Mouse (Mus musculus): ENCODE measurements at regions not wholly inside any gene's neighbourhood (a gene's known extent, or its start where the extent isn't known, plus 50 kb on each side); places are given as distances from the start of the nearest gene placed in this dataset.

- no peak overlapping the region for H3K27ac ChIP-seq (ENCODE audit: insufficient read depth, low read depth, low read length)
- no peak overlapping the region for H3K4me3 ChIP-seq (ENCODE audit: insufficient read depth, low read depth, low read length)
- WGBS = 73% methylated on average over 8 of the region's 8 CpGs
- H3K36me3 ChIP-seq (ENCODE audit: control insufficient read depth, insufficient read depth, low read length) = no peaks in the 10 kb centered on the region
- DNase-seq = no peak
- TF ChIP-seq POLR2A (IDR thresholded peaks at IDR 0.05; ENCODE audit: low read depth, low read length) (no peak), CTCF (conservative IDR thresholded peaks at IDR 0.05; ENCODE audit: insufficient read depth, insufficient read length, low read depth, low read length) (no peak)
- no peaks in the 10 kb centered on the region for H3K27me3 ChIP-seq (replicated peaks; ENCODE audit: control insufficient read depth, insufficient read depth, low read length)
- H3K4me1 ChIP-seq (ENCODE audit: control insufficient read depth, insufficient read depth, low read length) = no peaks in the 10 kb centered on the region; the same call in 1 of the 2 replicates
Measured at GRCm38 (mm10) chr1:164548071-164548470, 89.9 kb upstream of the Atp1b1 start.

- H3K36me3 ChIP-seq (ENCODE audit: control insufficient read depth, insufficient read depth, low read length) = no peaks in the 10 kb centered on the region
- no peak for DNase-seq
- WGBS = 68% methylated on average over 4 of the region's 4 CpGs
Measured at GRCm38 (mm10) chr1:164545843-164546242, 87.7 kb upstream of the Atp1b1 start.

GRCm38 (mm10) chr1:164543045-164543803 is 85.1 kb upstream of the Atp1b1 start:
- Histone ChIP-seq H3K27ac (ENCODE audit: insufficient read depth, low read depth, low read length) (no peak overlapping the region), H3K36me3 (ENCODE audit: control insufficient read depth, insufficient read depth, low read length) (no peaks in the 10 kb centered on the region), H3K4me3 (ENCODE audit: insufficient read depth, low read depth, low read length) (no peak overlapping the region), H3K27me3 (replicated peaks; ENCODE audit: control insufficient read depth, insufficient read depth, low read length) (no peaks in the 10 kb centered on the region), H3K4me1 (ENCODE audit: control insufficient read depth, insufficient read depth, low read length) (no peaks in the 10 kb centered on the region)
- peak; percentile 10 for DNase-seq
- WGBS = 51% methylated on average over 9 of the region's 9 CpGs
- TF ChIP-seq CTCF (conservative IDR thresholded peaks at IDR 0.05; ENCODE audit: insufficient read depth, insufficient read length, low read depth, low read length) = no peak
- no peak for TF ChIP-seq POLR2A (IDR thresholded peaks at IDR 0.05; ENCODE audit: low read depth, low read length)

More at GRCm38 (mm10) chr1:164545843-164546242, 87.7 kb upstream of the Atp1b1 start:
- Histone ChIP-seq H3K4me3 (ENCODE audit: insufficient read depth, low read depth, low read length) (no peak overlapping the region), H3K27ac (ENCODE audit: insufficient read depth, low read depth, low read length) (no peak overlapping the region), H3K4me1 (ENCODE audit: control insufficient read depth, insufficient read depth, low read length) (no peaks in the 10 kb centered on the region), H3K27me3 (replicated peaks; ENCODE audit: control insufficient read depth, insufficient read depth, low read length) (no peaks in the 10 kb centered on the region)
- TF ChIP-seq POLR2A (IDR thresholded peaks at IDR 0.05; ENCODE audit: low read depth, low read length) (no peak), CTCF (conservative IDR thresholded peaks at IDR 0.05; ENCODE audit: insufficient read depth, insufficient read length, low read depth, low read length) (no peak)

GRCm38 (mm10) chr1:164541711-164542110 is 83.6 kb upstream of the Atp1b1 start:
- no peaks in the 10 kb centered on the region for H3K27me3 ChIP-seq (replicated peaks; ENCODE audit: control insufficient read depth, insufficient read depth, low read length)
- no peak overlapping the region for H3K4me3 ChIP-seq (ENCODE audit: insufficient read depth, low read depth, low read length)
- no peaks in the 10 kb centered on the region for H3K4me1 ChIP-seq (ENCODE audit: control insufficient read depth, insufficient read depth, low read length)
- H3K27ac ChIP-seq (ENCODE audit: insufficient read depth, low read depth, low read length) = no peak overlapping the region
- TF ChIP-seq POLR2A (IDR thresholded peaks at IDR 0.05; ENCODE audit: low read depth, low read length) = no peak
- TF ChIP-seq CTCF (conservative IDR thresholded peaks at IDR 0.05; ENCODE audit: insufficient read depth, insufficient read length, low read depth, low read length) = no peak
- no peaks in the 10 kb centered on the region for H3K36me3 ChIP-seq (ENCODE audit: control insufficient read depth, insufficient read depth, low read length)
- WGBS = 83% methylated on average over 1 of the region's 1 CpGs
- DNase-seq = no peak

GRCm38 (mm10) chr1:164538304-164539043 is 80.3 kb upstream of the Atp1b1 start:
- TF ChIP-seq POLR2A (IDR thresholded peaks at IDR 0.05; ENCODE audit: low read depth, low read length) = no peak
- no peak for TF ChIP-seq CTCF (conservative IDR thresholded peaks at IDR 0.05; ENCODE audit: insufficient read depth, insufficient read length, low read depth, low read length)
- no peak overlapping the region for H3K4me3 ChIP-seq (ENCODE audit: insufficient read depth, low read depth, low read length)
- H3K4me1 ChIP-seq (ENCODE audit: control insufficient read depth, insufficient read depth, low read length) = no peaks in the 10 kb centered on the region
- WGBS = 77% methylated on average over 5 of the region's 5 CpGs
- H3K36me3 ChIP-seq (ENCODE audit: control insufficient read depth, insufficient read depth, low read length) = no peaks in the 10 kb centered on the region
- 0 out of 2 replicates have a peak overlapping the region, but pooled peaks have one; percentile 13 for H3K27ac ChIP-seq (ENCODE audit: insufficient read depth, low read depth, low read length)
- no peaks in the 10 kb centered on the region for H3K27me3 ChIP-seq (replicated peaks; ENCODE audit: control insufficient read depth, insufficient read depth, low read length)
- no peak for DNase-seq

- Histone ChIP-seq H3K27me3 (replicated peaks; ENCODE audit: control insufficient read depth, insufficient read depth, low read length) (no peaks in the 10 kb centered on the region), H3K4me1 (ENCODE audit: control insufficient read depth, insufficient read depth, low read length) (no peaks in the 10 kb centered on the region), H3K4me3 (ENCODE audit: insufficient read depth, low read depth, low read length) (no peak overlapping the region), H3K27ac (ENCODE audit: insufficient read depth, low read depth, low read length) (no peak overlapping the region), H3K36me3 (ENCODE audit: control insufficient read depth, insufficient read depth, low read length) (no peaks in the 10 kb centered on the region)
- WGBS = 65% methylated on average over 7 of the region's 7 CpGs
- TF ChIP-seq POLR2A (IDR thresholded peaks at IDR 0.05; ENCODE audit: low read depth, low read length) = no peak
- no peak for TF ChIP-seq CTCF (conservative IDR thresholded peaks at IDR 0.05; ENCODE audit: insufficient read depth, insufficient read length, low read depth, low read length)
- no peak for DNase-seq
Measured at GRCm38 (mm10) chr1:164537324-164537948, 79.3 kb upstream of the Atp1b1 start.

- H3K4me1 ChIP-seq (ENCODE audit: control insufficient read depth, insufficient read depth, low read length) = no peaks in the 10 kb centered on the region
- 77% methylated on average over 5 of the region's 5 CpGs for WGBS
- no peak overlapping the region for H3K27ac ChIP-seq (ENCODE audit: insufficient read depth, low read depth, low read length)
- DNase-seq = no peak
- H3K4me3 ChIP-seq (ENCODE audit: insufficient read depth, low read depth, low read length) = no peak overlapping the region
- H3K36me3 ChIP-seq (ENCODE audit: control insufficient read depth, insufficient read depth, low read length) = no peaks in the 10 kb centered on the region
- no peaks in the 10 kb centered on the region for H3K27me3 ChIP-seq (replicated peaks; ENCODE audit: control insufficient read depth, insufficient read depth, low read length)
- TF ChIP-seq CTCF (conservative IDR thresholded peaks at IDR 0.05; ENCODE audit: insufficient read depth, insufficient read length, low read depth, low read length) = no peak
- no peak for TF ChIP-seq POLR2A (IDR thresholded peaks at IDR 0.05; ENCODE audit: low read depth, low read length)
Measured at GRCm38 (mm10) chr1:164532196-164532595, 74.0 kb upstream of the Atp1b1 start.
